Mouse (Mus musculus) ovary, postnatal 36 days (tissue): Measurements from ENCODE around the gene Spib.
A peak's percentile ranks its signal among the peaks of the same experiment; 100 is the strongest.

Source experiments
- DNase-seq: peaks from one replicate; pipeline ENCODE4 v3.0.0; 2022; ENCODE audit warnings: low spot score, mixed read lengths

The Spib gene

GRCm38 (mm10) chr7:44526414-44527154 is 5.3 kb downstream of the Spib start:
- no peak for DNase-seq

- DNase-seq: peak; percentile 89
Observed at GRCm38 (mm10) chr7:44525126-44525832, 6.6 kb downstream of the Spib start.

GRCm38 (mm10) chr7:44524502-44524901 is 7.4 kb downstream of the Spib start, which contains the start of gene Mybpc2:
Gene Mybpc2, minus strand, starts transcription at chr7:44524656.
- DNase-seq: no peak

GRCm38 (mm10) chr7:44523056-44523455 is 8.8 kb downstream of the Spib start:
- no peak for DNase-seq

GRCm38 (mm10) chr7:44521710-44522109 is 10.2 kb downstream of the Spib start:
- DNase-seq: peak; percentile 53

GRCm38 (mm10) chr7:44520990-44521389 is 10.9 kb downstream of the Spib start:
- no peak for DNase-seq

- DNase-seq: no peak
Observed at GRCm38 (mm10) chr7:44519240-44519913, 12.5 kb downstream of the Spib start.

- no peak for DNase-seq
Observed at GRCm38 (mm10) chr7:44507491-44507890, 24.4 kb downstream of the Spib start.

GRCm38 (mm10) chr7:44501563-44502115 is 30.2 kb downstream of the Spib start:
- DNase-seq: peak; percentile 45

- DNase-seq: no peak
Observed at GRCm38 (mm10) chr7:44500046-44500445, 31.8 kb downstream of the Spib start.

- DNase-seq: no peak
Observed at GRCm38 (mm10) chr7:44498922-44499321, 32.9 kb downstream of the Spib start.

GRCm38 (mm10) chr7:44497361-44498055 is 34.4 kb downstream of the Spib start:
- DNase-seq: no peak

- DNase-seq: no peak
Observed at GRCm38 (mm10) chr7:44496771-44497109, 35.1 kb downstream of the Spib start.

GRCm38 (mm10) chr7:44495992-44496770 is 35.7 kb downstream of the Spib start, which contains the start of the genes Emc10 and Fam71e1:
Gene Emc10, minus strand, starts transcription at chr7:44496529.
Gene Fam71e1, plus strand, starts transcription at chr7:44496581.
- peak; percentile 97 for DNase-seq

- DNase-seq: no peak
Observed at GRCm38 (mm10) chr7:44495086-44495485, 36.8 kb downstream of the Spib start.

- no peak for DNase-seq
Observed at GRCm38 (mm10) chr7:44494681-44495080, 37.2 kb downstream of the Spib start.

GRCm38 (mm10) chr7:44492166-44492826 is 39.6 kb downstream of the Spib start:
- peak; percentile 2 for DNase-seq

- peak; percentile 2 for DNase-seq
Observed at GRCm38 (mm10) chr7:44491391-44491790, 40.5 kb downstream of the Spib start.

- no peak for DNase-seq
Observed at GRCm38 (mm10) chr7:44490281-44490680, 41.6 kb downstream of the Spib start.

GRCm38 (mm10) chr7:44488545-44488944 is 43.3 kb downstream of the Spib start:
- DNase-seq: peak; percentile 2
